Mouse (Mus musculus) left cerebral cortex, postnatal 4 days (tissue): ENCODE data around the gene Wdtc1. TPM values are rescaled to one million over a fixed set of nuclear protein-coding genes. Genes with fewer than 3 reads are reported as not detected.

Experiments
- DNase-seq: peaks from one replicate; pipeline ENCODE4 v3.0.0-alpha.2; 2022
- intact Hi-C: fragments of 180-260 bp; cut with DNase I; formaldehyde crosslinking; loops from one replicate; pipeline ENCODE4 v1.15.1; 2025
- total RNA-seq, 2 experiments: library from RNA; stranded (reverse); gene quantifications; 2 replicates each; pipeline ENCODE4 v1.2.3; 2021

Gene Wdtc1
- total RNA-seq: 10 to 100 TPM; 52.0 to 52.9 TPM

GRCm38 (mm10) chr4:133353367-133354365 lies at the start of gene Wdtc1:
Gene Wdtc1, minus strand, starts transcription at chr4:133353481.
- DNase-seq: no peak
- intact Hi-C loops: no loop called here

DNA sequence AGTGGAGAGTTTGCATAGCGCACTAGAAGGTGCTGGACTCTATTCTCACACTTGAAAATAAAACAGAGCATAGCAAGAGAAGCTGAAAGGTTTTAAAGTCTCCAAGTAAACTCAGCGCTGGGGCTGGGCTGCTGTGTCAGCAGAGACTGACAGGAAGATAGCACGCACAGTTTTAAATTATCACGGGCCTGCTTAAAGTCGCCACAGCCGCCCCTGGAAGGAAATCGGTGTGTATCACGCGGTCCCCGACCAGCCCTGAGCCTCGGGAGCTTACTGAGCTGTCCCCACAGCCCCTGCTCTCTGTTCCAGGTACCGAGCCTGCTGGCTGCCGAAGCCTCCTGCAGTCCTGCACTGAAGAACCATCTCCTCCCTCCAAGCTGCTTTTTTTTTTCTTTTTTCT lies 48.7 kb upstream of the Wdtc1 start:
- DNase-seq: no peak
- intact Hi-C loops: no loop called here

GRCm38 (mm10) chr4:133400098-133400497 lies 46.8 kb upstream of the Wdtc1 start:
- intact Hi-C loops: no loop called here
- DNase-seq: no peak

DNA sequence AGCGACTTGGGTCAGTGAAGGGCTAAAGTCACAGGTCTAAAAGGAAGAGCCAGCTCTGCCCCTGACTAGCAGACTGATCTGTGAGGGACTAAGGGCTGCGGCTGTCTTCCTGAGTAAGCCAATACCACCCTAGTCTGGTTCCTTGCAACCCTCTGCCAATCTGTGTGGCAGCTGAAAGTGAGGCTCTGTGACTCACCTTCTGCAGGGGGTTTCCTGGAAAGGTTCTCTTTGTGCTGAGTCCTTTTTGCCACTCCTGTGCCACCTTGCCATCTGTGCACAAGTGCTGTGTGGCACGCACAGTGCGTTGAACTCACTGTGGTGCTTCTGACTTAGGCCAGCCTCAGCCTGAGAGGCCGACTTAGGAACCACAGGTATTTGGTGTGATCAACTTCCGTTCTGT lies 46.2 kb upstream of the Wdtc1 start:
- intact Hi-C loops: no loop called here
- DNase-seq: no peak

GRCm38 (mm10) chr4:133398619-133399018 lies 45.3 kb upstream of the Wdtc1 start:
- intact Hi-C loops: no loop called here
- DNase-seq: no peak

GRCm38 (mm10) chr4:133397961-133398360 lies 44.7 kb upstream of the Wdtc1 start:
- intact Hi-C loops: no loop called here
- DNase-seq: no peak

- no peak for DNase-seq
- intact Hi-C loops: no loop called here
Measured at GRCm38 (mm10) chr4:133397299-133397698, 44.0 kb upstream of the Wdtc1 start.

GRCm38 (mm10) chr4:133396079-133396478 lies 42.8 kb upstream of the Wdtc1 start:
- intact Hi-C loops: no loop called here
- DNase-seq: peak; percentile 43

GRCm38 (mm10) chr4:133394981-133395573 lies 41.8 kb upstream of the Wdtc1 start:
- no peak for DNase-seq
- intact Hi-C loops: no loop called here

DNA sequence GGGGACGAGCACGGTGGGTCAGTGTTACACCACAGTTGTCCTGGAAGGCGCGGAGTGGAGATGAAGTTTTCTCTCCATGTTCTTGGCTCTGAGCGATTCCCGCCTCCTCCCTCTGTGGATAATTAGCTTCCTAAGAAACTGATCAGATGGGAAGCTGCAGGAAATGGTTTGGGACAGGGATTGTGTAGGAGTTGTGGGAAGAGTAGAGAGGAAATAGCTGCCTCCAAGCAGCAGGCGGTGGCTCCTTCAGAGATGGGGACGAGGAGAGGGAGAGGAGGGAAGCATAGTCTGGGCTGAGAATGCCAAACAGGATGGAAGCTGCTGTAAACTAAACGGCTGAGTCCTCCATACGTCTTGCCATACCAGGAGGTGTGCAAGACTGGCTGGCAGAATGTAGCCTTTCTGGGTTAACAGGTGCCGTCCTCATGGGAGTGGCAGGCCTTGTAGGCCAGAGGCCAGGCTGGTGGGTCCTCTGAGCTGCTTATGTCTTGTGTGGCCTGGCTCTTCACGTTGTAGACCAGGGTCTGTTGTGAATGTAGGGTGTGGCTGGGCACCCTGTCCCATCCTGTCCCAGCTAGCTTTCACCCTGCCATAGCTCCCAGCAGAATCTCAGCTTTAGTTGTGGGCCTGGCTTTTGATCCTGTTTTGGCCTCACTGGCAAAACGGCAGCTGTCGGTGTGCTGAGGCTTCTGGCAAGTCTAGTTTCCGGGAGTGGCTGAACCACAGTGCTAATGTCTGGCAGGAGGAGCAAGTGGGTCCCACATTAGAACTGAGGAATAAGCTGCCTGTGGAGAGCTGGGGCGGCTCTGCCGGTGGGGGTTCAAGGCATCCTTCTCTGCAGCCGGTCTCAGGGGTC lies 38.1 kb upstream of the Wdtc1 start:
- peak; percentile 53 for DNase-seq
- intact Hi-C loops: no loop called here

DNA sequence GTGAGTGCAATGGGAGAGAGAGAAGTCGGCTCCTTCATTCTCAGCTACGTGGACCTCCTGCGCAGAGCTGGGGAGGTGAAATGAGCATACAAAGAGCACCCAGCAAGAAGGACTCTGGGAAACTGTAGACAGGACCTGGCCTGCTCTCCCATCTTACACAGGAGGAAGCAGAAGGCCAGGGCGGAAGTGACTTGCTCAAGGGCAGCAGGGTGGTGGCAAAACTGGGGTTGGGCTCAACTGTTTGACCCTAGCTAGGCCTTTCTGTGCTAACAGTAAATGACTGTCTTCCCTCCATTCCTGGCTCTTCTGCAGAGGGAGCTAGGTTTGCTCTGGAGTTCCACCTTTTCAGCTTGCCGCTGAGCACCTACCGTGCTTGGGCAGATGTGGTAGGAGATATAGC lies 37.3 kb upstream of the Wdtc1 start:
- intact Hi-C loops: no loop called here
- DNase-seq: no peak

- intact Hi-C loops: no loop called here
- DNase-seq: no peak
Measured at GRCm38 (mm10) chr4:133390042-133390441, 36.8 kb upstream of the Wdtc1 start.

DNA sequence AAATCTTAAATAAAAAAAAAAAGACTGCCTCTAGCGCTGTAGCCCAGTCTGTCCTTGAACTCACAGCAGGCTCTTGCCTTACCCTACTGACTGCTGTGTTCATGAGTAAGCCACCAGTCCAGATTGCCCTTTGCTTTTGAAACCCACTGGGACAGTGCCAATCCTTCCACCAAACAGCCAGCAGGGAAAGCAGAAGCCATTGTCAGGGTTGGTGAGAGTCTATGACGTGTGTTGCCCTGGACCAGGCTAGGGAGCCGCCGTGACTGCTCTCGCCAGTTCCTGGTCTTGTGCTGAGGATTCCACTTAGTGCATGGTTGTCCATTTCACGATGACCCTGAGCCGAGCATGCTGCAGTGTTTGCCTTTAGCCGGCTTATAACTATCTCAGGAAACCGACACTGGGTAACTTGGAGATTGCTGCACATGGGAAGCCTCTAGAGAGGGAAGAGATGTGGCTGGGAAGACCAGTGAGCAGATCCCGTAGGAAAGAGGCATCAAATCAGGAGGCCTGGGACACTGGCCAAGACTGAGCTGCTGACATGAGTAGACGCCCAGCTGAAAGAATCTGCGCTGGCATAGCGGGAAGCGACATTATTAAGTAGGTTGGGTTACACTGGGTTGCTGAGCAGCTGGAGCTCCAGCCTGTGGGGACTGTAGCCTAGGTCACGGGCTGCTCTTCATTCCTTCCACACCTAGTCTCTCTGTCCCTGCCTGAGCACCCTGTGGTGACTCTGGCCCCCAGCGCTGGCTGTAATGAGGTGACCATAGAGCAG lies 35.7 kb upstream of the Wdtc1 start:
- peak; percentile 68 for DNase-seq
- intact Hi-C loops: no loop called here

DNA sequence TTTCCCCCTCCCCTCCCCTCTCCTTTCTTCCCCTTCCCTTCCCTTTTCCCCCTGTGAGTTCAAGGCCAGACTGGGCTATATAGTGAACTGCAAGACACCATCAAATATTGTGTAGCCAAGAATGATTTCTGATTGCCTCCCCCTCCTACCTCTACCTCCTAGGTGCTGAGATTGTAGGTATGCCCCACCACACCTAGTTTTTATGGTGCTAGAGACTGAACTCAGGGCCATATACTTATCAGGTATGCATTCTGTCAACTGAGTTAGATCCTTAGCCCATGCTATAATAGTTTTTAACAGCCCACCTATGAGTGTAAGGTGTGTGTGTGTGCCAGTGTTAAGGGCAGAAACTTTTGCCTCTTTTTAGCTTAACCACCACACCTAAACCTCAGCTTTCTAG lies 33.8 kb upstream of the Wdtc1 start:
- intact Hi-C loops: no loop called here
- DNase-seq: no peak

GRCm38 (mm10) chr4:133386061-133386797 lies 32.9 kb upstream of the Wdtc1 start:
- DNase-seq: no peak

GRCm38 (mm10) chr4:133381141-133381540 lies 27.9 kb upstream of the Wdtc1 start:
- DNase-seq: no peak
- intact Hi-C loops: no loop called here

More at GRCm38 (mm10) chr4:133386061-133386797, 32.9 kb upstream of the Wdtc1 start:
- intact Hi-C loops: no loop called here

- DNase-seq: no peak
- intact Hi-C loops: no loop called here
Measured at GRCm38 (mm10) chr4:133380532-133380931, 27.3 kb upstream of the Wdtc1 start.

DNA sequence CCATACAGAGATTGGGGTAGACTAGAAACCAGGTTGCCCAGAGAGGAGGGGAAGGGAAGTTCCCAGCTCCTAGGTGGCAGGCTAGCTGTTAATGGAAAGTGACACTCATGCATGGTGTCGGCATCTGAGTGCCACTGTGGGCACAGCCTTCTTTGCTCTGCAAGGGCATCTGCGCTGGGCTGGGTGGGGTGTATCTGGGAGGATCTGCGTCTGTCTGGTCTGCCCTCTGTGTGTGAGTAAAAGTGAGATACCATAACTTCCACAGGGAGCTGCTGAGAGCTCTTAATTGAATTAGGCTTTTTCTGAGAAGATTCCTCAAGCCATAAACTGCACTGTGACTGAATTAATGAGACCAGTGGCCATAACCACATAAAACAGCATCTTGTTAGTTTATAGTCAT lies 26.6 kb upstream of the Wdtc1 start:
- no peak for DNase-seq
- intact Hi-C loops: no loop called here

GRCm38 (mm10) chr4:133379046-133379347 lies 25.7 kb upstream of the Wdtc1 start:
- DNase-seq: no peak
- intact Hi-C loops: no loop called here
